Mouse (Mus musculus) thymus, adult 18-20 months (tissue): ENCODE data around the gene Olfr251.
"Not testable (repeated sequence)": the region's sequence is repeated elsewhere in the genome, so short reads cannot be mapped to it uniquely, and the experiment has no call there.

ENCODE experiments used
- DNase-seq, 2 experiments: peaks; one replicate each; pipeline ENCODE4 v3.0.0; 2022; ENCODE audit warnings: mixed read lengths in 2 of 2

Gene Olfr251

DNA sequence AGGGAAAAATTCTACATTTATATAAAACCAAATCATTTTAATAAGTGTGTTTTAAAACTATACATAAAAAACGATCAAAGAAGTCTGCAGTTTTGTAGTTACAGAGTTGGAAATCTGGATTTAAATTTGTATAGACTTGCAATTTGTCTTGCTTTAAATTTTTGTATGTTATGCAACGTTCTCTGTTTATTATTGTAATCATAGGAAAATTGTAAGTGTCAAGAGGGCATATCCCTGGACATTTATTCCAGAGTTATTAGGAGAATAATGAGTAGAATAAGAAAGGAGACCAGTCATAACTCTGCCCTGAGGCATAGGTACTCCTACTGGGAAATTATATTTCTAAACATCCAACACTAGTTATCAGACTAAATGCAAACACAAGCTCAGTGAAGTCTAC, at the start of gene Olfr251:
Olfr251 (plus strand) TSS at position 301 of the 400 bp plus-strand sequence.
- no peak for DNase-seq

DNA sequence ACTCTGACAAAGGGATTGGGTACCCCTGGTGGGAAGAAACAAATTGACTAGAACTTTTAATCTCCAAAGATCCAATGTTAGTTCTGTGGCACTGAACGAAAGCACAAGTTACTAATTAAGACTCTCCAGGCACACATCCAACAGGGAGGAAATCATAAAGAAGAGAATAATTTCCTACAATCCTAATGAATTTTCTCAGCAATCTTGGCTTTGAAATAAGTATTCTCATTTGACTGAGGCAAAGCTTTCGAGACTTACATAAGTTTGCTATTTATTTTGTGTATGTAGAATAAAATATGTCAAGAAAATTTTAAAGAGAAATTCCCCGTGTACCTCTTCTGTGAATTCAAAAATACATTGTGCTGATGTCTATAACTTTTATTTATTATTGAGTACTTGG, 48.1 kb upstream of the Olfr251 start, which contains the start of gene Olfr25:
Olfr25 (plus strand) TSS at position 301 of the 400 bp plus-strand sequence.
- no peak for DNase-seq

DNA sequence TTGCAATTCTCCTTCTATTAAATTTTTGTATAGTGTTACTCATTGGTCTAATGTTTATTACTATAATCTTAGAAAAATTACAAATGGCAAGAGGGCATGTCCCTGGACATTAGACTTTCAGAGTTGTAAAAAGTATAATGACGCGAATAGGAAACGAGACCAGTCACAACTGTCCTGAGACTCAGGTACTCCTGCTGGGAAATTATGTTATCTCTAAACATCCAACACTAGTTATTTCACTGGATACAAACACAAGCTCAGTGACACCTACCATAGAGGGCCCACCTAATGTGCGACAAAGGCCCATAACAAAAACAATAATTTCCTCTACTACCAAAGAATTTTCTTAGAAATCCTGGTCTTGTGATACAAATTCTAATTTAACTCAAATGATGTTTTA, 28.8 kb upstream of the Olfr251 start, which contains the start of gene Olfr898:
Olfr898 (plus strand) TSS at position 301 of the 400 bp plus-strand sequence.
- no peak for DNase-seq

DNA sequence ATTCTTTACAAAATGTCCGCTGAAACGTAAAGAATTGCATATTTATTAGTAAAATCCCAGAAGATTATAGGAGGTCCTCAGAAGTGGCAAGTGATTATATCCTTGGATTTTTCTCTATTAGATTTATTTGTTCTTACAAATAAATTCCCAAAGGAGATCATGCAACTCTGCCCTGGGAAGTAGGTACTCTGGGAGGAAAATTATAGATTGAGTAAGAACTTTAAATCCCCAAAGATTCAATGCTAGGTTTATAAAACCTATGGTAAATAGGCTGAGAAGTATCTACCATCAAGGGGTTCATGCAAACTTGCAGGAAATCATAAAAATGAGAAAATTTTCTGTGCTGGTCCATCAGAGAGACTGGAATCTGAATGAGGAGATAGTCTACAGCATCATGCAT, 10.3 kb upstream of the Olfr251 start, which contains the start of gene Olfr250:
Olfr250 (plus strand) TSS at position 301 of the 400 bp plus-strand sequence.
- no peak for DNase-seq

DNA sequence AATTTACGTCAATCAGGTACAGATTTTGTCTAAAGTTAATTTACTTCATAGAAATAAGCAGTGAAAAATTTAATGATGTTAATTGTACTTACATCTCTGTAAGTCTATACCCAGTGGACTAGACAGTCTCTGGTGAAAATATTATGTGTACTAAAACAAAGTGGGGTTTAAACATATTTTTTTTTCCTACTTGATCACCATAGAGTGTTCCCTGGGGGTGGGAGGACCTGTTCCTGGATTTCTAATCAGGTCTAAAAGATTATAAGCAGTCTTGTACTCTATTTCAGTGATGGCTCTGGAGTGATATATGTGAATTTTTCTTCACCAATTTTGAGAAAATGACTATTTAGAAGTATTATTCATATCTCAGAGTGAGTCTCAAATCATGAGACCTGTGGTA, 24.5 kb downstream of the Olfr251 start, which contains the start of gene Olfr147:
Olfr147 (plus strand) TSS at position 301 of the 400 bp plus-strand sequence.
- DNase-seq: no peak

DNA sequence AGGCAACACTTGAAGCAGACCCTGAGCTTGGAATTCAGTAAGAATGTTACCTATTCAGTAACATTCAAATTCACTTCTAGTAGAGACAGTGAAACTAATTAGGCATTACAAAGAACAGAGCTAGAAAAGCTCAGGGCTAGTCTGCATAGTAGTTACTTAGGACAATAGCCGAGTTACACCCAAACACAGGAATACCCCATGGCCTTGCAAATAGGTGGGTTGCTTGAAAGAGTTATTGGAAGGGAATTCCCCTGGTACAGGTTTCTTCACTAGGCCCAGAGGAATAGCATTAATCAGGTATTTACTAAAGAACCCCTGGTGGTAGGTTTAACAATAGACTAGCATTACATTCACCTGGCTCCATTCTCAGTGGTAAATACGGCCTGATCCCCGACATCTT, 30.6 kb downstream of the Olfr251 start:
- not testable (repeated sequence) for DNase-seq

DNA sequence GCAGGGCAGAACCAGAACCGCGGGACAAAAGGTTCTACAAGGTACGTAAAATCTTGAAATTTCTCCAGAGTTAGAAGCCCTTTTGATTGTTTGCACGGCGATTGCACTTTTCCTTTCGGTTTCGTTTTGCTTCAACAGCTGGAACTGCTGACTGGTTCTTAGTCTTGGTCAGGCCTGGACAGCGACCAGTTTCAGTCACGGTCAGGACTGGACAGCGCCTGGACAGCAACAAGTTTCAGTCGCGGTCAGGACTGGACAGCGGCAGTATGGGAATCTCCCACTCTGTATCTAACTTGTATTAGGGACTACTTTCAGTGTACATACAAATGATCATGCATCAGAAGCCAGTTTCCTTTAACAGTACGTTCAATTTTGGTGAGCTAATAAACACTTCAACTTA, 36.6 kb downstream of the Olfr251 start:
- DNase-seq: not testable (repeated sequence)

DNA sequence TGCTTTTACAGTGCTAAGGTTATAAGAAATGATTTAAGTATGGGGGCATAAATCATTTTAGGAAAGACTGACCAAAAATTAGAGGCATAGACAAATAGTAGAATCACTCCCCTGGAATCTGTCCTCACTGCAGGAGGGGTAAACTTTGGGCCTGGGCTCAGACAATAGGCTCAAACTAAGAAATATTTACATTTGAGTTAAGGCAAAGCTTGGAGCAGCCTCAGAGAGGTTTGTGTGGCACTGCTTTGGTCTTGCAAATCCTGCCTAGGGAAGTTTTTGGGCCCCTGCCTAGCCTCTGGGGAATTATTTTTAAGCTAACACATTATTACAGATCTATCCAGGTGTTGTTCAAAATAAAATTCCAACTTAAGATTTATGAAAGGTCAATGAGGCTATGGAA, 46.9 kb downstream of the Olfr251 start:
- no peak for DNase-seq

DNA sequence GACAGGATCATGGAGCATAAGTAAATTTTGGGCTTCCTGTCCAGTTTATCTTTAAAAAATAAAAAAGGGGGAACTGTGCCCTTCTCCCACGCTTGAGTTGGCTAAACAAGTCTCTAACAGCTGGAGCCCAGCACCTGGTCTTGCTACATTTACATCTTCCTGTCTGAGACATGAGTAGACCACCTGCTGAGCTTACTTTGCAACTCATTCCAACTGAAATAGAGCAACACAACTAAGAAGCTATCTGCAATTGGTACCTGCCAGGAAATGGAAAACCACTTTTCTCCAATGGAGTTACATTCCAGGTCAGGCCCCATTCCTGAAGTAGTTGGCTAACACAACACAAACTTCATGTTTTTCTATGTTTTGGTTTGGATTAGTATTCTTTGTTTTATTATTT, 50.1 kb downstream of the Olfr251 start:
- no peak for DNase-seq

DNA sequence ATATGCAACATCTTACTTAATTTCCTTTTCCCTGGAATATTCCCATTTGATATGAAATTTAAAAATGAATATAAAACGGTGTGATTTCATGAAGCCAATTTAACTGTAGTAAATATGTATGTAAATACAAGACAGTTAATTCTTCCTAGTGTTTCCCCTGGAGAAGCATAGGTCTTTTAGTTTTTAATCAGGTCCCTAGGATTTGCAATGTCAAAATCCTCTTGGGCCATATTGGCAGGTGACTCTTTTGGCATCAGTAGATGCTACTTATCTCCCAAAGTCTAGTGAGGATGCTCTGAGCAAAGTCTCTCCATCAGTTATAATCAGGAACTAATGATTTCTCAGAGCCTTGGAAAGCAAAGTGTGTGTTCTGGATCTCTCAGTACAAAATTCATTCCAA, 52.3 kb downstream of the Olfr251 start, which contains the start of gene Olfr901:
Olfr901 (plus strand) TSS at position 301 of the 400 bp plus-strand sequence.
- DNase-seq: no peak
